Mouse (Mus musculus): Measurements from ENCODE around the gene Drp2. TPM values are rescaled to one million over a fixed set of nuclear protein-coding genes. Genes with fewer than 3 reads are reported as not detected.

Gene Drp2
- total RNA-seq, 2 experiments from 2014 or later: 0.37 to 0.67 TPM

Other genes starting within 250 kb of the Drp2 start
- gene Xkrx, start 242.5 kb upstream of the Drp2 start, total RNA-seq (2021): 1 to 10 TPM in 1 of 2 experiments, under 1 TPM in 1; 0.77 to 1.4 TPM
- not detected for gene Arl13a, start 217.1 kb upstream of the Drp2 start, total RNA-seq (2021)
- not detected for gene Nox1, start 182.6 kb upstream of the Drp2 start, total RNA-seq (2021)
- gene Trmt2b, start 127.6 kb upstream of the Drp2 start, total RNA-seq (2021): 10 to 100 TPM; 50.1 to 51.1 TPM
- gene Tmem35a, start 109.3 kb upstream of the Drp2 start, total RNA-seq (2021): 10 to 100 TPM; 11.7 to 12.6 TPM
- 1 to 10 TPM; 4.5 to 6.3 TPM for gene Cenpi, start 96.5 kb upstream of the Drp2 start, total RNA-seq (2021)
- not detected for gene Taf7l, start 71.9 kb downstream of the Drp2 start, total RNA-seq (2021)
- 10 to 100 TPM; 28.7 to 36.0 TPM for gene Timm8a1, start 137.3 kb downstream of the Drp2 start, total RNA-seq (2021)
- under 1 TPM; 0.81 to 0.84 TPM for gene Btk, start 179.0 kb downstream of the Drp2 start, total RNA-seq (2021)
- 100 to 1,000 TPM; 186 TPM for gene Rpl36a, start 181.1 kb downstream of the Drp2 start, total RNA-seq (2021)
- 1 to 10 TPM; 2.2 to 2.4 TPM for gene Gla, start 196.6 kb downstream of the Drp2 start, total RNA-seq (2021)
- 10 to 100 TPM; 91.6 to 94.5 TPM for gene Hnrnph2, start 196.6 kb downstream of the Drp2 start, total RNA-seq (2021)

All from heart, postnatal 10 days (tissue).